Mouse (Mus musculus): ENCODE measurements around the gene Nlrc5. TPM values are rescaled to one million over a fixed set of nuclear protein-coding genes. Genes with fewer than 3 reads are reported as not detected.

Gene Nlrc5
- polyA plus RNA-seq, 1 experiment from 2014 or later = not detected

DNA sequence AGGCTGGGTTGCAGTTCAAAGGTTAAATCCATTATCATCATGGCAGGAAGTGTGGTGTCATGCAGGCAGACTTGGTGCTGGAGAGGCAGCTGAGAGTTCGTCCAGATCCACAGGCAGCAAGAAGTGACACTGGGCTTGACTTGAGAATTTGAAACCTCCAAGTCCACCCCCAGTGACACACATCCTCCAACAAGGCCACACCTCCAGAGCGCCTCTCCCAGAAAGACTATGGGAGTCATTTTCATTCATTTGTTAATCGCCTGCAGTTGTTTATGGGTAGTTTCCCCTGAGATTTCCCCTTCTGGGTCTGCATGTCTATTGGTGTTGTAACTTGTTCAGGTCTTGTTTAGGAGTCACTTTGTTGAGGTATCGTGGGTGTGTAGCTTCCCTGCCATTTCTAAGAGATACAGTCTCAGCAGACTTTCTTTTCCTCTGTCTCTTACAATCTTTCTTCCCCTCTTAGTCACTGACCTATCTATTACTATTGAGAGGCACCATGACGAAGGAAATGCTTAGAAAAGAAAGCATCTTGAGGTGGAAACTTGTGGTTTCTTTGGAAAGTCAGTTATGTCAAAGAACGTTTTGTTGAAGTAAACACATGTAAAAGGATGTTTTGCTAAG, 19.8 kb downstream of the Nlrc5 start:
- no peaks in the 10 kb centered on the region for H3K27me3 ChIP-seq (ENCODE audit: insufficient read depth, poor library complexity, severe bottlenecking)
- no peaks in the 10 kb centered on the region for H3K4me1 ChIP-seq
- no peak overlapping the region for H3K4me3 ChIP-seq
- H3K9me3 ChIP-seq = no peaks in the 10 kb centered on the region
- 78% methylated on average over 6 of the region's 6 CpGs for whole genome bisulfite sequencing
- DNase-seq (ENCODE audit: low spot score) = no peak
- H3K36me3 ChIP-seq = no peaks in the 10 kb centered on the region
- no peak overlapping the region for H3K27ac ChIP-seq

DNA sequence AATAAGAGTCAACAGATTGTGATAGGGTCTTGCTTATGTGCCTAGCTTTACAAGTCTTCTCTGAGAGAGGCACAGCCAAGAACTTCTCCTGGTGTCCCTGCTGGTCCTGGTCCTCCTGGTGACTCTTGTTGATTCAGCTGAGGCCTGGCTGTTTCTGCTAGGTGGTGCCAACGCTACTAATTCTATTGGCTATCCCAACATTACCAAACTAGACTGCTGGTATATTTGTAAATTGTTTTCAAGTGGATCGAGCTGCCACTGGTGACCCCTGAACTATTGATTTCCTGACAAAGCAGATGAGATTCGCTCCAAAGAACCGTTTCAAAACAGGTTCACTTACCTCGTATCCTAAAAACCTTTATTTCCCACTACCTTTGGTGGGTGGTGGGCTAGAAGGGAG, 20.7 kb downstream of the Nlrc5 start:
- DNase-seq (ENCODE audit: low spot score) = no peak
- H3K4me1 ChIP-seq = no peaks in the 10 kb centered on the region
- H3K36me3 ChIP-seq = no peaks in the 10 kb centered on the region
- no peak overlapping the region for H3K27ac ChIP-seq
- WGBS = 84% methylated on average over 5 of the region's 5 CpGs
- no peaks in the 10 kb centered on the region for H3K9me3 ChIP-seq
- H3K4me3 ChIP-seq = no peak overlapping the region
- H3K27me3 ChIP-seq (ENCODE audit: insufficient read depth, poor library complexity, severe bottlenecking) = no peaks in the 10 kb centered on the region

DNA sequence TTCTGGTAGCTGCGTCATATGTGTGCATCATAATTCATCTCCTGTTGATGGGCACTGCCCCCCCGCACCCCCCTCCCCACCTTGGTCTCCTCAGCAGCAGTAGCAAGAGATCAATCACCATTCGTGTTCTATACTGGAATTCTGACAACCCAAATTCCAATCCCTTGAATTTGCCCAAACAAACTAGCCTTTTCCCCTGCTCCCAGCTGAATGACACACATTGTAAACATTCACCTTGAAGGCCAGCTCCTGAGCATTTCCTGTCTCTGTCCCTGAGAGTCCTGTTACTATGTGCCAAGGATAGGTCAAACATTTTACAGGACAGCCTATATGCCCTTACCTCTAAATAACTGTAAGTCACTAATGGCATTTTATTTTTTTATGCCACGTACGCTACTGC, 21.9 kb downstream of the Nlrc5 start:
- H3K27me3 ChIP-seq (ENCODE audit: insufficient read depth, poor library complexity, severe bottlenecking) = no peaks in the 10 kb centered on the region
- H3K27ac ChIP-seq = no peak overlapping the region
- no peaks in the 10 kb centered on the region for H3K4me1 ChIP-seq
- no peak for DNase-seq (ENCODE audit: low spot score)
- WGBS = 81% methylated on average over 5 of the region's 5 CpGs
- no peaks in the 10 kb centered on the region for H3K9me3 ChIP-seq
- H3K4me3 ChIP-seq = no peak overlapping the region
- H3K36me3 ChIP-seq = no peaks in the 10 kb centered on the region

DNA sequence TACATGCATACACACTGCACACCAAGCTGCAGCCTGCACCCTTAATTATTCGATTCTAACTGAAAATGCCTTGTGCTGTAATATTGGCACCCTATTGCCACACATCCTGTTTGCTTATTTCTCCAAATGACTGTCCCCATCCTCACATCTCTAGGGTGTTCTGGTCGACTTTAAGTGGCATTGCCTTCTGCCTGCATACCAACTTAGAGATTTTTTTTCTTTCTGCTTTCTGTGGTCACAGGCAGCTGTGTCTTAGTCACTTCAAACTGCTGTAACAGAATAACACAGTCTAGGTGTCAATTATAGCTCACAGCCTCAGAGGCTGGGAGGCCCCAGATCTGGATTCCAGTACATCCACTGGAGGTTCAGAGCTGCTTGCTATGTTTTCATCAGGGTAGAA, 24.4 kb downstream of the Nlrc5 start:
- H3K4me1 ChIP-seq = no peaks in the 10 kb centered on the region
- no peak overlapping the region for H3K27ac ChIP-seq
- no peak for DNase-seq (ENCODE audit: low spot score)
- H3K36me3 ChIP-seq = no peaks in the 10 kb centered on the region
- H3K9me3 ChIP-seq = no peaks in the 10 kb centered on the region
- H3K27me3 ChIP-seq (ENCODE audit: insufficient read depth, poor library complexity, severe bottlenecking) = no peaks in the 10 kb centered on the region
- WGBS = 61% methylated on average over 2 of the region's 2 CpGs
- no peak overlapping the region for H3K4me3 ChIP-seq

DNA sequence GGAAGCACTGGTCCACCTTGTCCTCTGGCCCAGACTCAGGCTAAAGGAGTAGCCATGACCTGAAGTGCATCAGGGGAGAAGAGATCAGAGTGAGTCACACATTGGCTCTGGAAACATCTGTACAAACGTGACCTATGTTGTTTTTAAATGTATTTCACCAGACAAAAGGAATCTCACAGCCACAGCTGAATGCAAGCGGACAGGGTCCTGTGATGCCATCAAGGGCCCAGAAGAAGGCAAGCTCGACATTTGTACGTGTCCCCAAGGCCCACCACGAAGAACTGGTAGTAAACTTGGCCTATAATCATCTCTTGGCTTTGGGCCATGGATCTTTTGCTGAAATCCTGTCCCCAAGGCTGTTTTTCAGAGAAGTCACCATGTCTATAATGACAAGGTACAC, 35.5 kb downstream of the Nlrc5 start:
- Histone ChIP-seq H3K36me3 (no peaks in the 10 kb centered on the region), H3K4me3 (no peak overlapping the region), H3K9me3 (no peaks in the 10 kb centered on the region), H3K4me1 (no peaks in the 10 kb centered on the region), H3K27ac (no peak overlapping the region), H3K27me3 (ENCODE audit: insufficient read depth, poor library complexity, severe bottlenecking) (no peaks in the 10 kb centered on the region)
- no peak for DNase-seq (ENCODE audit: low spot score)
- 71% methylated on average over 5 of the region's 5 CpGs for WGBS

DNA sequence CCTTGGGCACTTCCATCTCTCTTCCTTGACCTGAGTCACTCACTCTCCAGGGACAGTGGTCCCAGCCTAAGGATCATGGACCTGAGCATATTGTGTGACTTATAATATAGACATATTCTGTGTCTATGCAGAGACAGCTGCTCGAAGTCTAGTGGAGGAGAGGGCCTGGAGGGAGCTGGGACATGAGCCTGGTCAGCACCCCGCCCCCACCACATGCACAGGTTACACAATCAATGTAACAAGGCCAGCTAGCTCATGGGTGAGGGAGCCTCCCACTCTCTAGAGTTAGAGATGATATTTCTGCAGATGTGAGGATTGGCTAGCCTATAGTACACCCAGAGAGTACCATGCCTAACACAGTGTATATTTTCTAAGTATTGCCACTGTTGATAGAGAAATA, 36.6 kb downstream of the Nlrc5 start:
- H3K4me1 ChIP-seq = no peaks in the 10 kb centered on the region
- 0 out of 2 replicates have a peak, but pooled peaks cover 3% of the 10 kb centered on the region for H3K27me3 ChIP-seq (ENCODE audit: insufficient read depth, poor library complexity, severe bottlenecking)
- H3K36me3 ChIP-seq = no peaks in the 10 kb centered on the region
- no peak overlapping the region for H3K4me3 ChIP-seq
- DNase-seq (ENCODE audit: low spot score) = no peak
- H3K27ac ChIP-seq = no peak overlapping the region
- no peaks in the 10 kb centered on the region for H3K9me3 ChIP-seq
- 67% methylated on average over 2 of the region's 2 CpGs for WGBS

DNA sequence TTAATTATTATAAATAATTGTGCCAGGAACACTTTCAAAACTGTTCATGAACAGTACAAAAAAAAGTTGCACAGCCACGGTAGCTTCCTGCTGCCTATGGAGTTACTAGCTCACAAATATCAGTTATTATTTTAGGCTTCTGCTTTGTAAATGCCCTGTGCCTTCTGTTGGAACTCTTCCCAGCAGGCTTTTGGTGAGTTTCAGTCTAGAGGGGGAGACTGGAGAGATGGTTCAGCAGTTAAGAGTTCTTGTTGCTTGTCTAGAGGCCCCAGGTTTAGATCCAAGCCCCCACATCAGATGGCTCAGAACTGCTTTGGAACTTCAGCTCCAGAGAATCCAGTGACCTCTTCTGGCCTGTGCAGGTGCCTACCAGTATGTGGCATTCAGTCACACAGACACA, 37.1 kb downstream of the Nlrc5 start:
- Histone ChIP-seq H3K4me3 (no peak overlapping the region), H3K9me3 (no peaks in the 10 kb centered on the region), H3K36me3 (no peaks in the 10 kb centered on the region), H3K4me1 (no peaks in the 10 kb centered on the region), H3K27ac (no peak overlapping the region), H3K27me3 (ENCODE audit: insufficient read depth, poor library complexity, severe bottlenecking) (0 out of 2 replicates have a peak, but pooled peaks cover 7% of the 10 kb centered on the region)
- 87% methylated on average over 1 of the region's 1 CpGs for WGBS
- DNase-seq (ENCODE audit: low spot score) = no peak

DNA sequence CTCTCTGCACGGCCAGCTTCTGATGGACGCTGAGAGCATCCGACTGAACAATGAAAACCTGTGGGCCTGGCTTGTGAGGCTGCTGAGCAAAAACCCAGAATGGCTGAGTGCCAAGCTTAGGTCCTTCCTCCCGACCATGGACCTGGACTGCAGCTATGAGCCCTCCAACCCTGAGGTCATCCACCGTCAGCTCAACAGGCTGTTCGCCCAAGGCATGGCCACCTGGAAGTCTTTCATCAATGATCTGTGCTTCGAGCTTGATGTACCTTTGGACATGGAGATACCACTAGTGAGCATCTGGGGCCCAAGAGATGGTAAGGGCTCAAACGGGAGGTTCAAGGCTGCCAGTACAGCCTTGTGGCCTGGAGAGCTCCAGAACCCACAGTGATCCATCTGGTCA, 38.6 kb downstream of the Nlrc5 start:
- Histone ChIP-seq H3K4me3 (no peak overlapping the region), H3K9me3 (no peaks in the 10 kb centered on the region), H3K4me1 (no peaks in the 10 kb centered on the region), H3K36me3 (no peaks in the 10 kb centered on the region), H3K27me3 (ENCODE audit: insufficient read depth, poor library complexity, severe bottlenecking) (0 out of 2 replicates have a peak, but pooled peaks cover 15% of the 10 kb centered on the region), H3K27ac (no peak overlapping the region)
- WGBS = 75% methylated on average over 8 of the region's 8 CpGs
- no peak for DNase-seq (ENCODE audit: low spot score)

DNA sequence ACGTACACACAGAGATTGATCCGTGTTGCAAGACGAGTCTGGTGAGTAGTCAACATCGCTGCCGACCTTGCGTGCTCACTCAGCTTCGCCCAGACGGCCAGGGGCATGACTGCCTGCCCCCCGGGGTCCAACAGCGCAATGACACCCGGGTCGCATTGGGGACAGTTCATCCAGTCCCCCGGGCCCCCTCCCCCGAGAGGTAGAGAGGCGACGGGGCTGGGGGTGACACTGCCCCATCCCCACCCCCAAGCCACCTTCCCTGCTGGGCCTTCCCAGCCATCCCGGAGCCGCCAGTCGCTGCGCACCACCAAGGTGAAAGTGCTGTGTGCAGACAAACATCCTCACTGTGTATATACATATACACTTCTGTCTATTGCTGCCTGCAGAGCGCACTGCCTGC, 39.3 kb downstream of the Nlrc5 start:
- H3K4me1 ChIP-seq = no peaks in the 10 kb centered on the region
- no peak overlapping the region for H3K4me3 ChIP-seq
- no peak for DNase-seq (ENCODE audit: low spot score)
- no peak overlapping the region for H3K27ac ChIP-seq
- WGBS = 71% methylated on average over 21 of the region's 21 CpGs
- H3K9me3 ChIP-seq = no peaks in the 10 kb centered on the region
- 0 out of 2 replicates have a peak, but pooled peaks cover 15% of the 10 kb centered on the region for H3K27me3 ChIP-seq (ENCODE audit: insufficient read depth, poor library complexity, severe bottlenecking)
- no peaks in the 10 kb centered on the region for H3K36me3 ChIP-seq

DNA sequence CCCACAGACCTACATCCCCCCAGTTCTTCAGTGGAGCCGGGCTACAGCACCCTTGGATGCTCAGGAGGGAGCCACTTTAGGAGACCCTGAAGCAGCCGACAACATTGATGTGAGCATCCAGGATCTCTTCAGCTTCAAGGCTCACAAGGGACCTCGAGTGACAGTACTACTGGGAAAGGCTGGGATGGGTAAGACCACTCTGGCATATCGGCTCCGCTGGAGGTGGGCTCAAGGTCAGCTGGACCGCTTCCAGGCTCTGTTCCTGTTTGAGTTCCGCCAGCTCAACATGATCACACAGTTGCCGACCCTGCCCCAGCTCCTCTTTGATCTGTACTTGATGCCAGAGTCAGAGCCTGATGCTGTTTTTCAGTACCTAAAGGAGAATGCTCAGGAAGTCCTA, 41.6 kb downstream of the Nlrc5 start:
- 75% methylated on average over 8 of the region's 8 CpGs for WGBS
- Histone ChIP-seq H3K9me3 (no peaks in the 10 kb centered on the region), H3K4me3 (no peak overlapping the region), H3K27me3 (ENCODE audit: insufficient read depth, poor library complexity, severe bottlenecking) (0 out of 2 replicates have a peak, but pooled peaks cover 20% of the 10 kb centered on the region), H3K4me1 (no peaks in the 10 kb centered on the region), H3K27ac (no peak overlapping the region), H3K36me3 (no peaks in the 10 kb centered on the region)
- no peak for DNase-seq (ENCODE audit: low spot score)

DNA sequence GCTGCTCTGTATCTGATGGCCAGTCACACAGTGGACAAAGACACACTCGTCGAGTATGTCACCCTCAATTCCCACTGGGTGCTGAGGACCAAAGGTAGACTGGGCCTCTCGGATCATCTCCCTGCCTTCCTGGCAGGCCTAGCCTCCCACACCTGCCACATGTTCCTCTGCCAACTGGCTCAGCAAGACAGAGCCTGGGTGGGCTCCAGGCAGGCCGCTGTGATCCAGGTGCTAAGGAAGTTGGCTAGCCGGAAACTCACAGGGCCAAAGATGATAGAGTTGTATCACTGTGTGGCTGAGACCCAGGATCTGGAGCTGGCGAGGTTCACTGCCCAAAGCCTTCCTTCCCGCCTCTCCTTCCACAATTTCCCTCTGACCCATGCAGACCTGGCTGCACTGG, 42.7 kb downstream of the Nlrc5 start:
- WGBS = 76% methylated on average over 7 of the region's 7 CpGs
- H3K27ac ChIP-seq = no peak overlapping the region
- no peaks in the 10 kb centered on the region for H3K4me1 ChIP-seq
- H3K27me3 ChIP-seq (ENCODE audit: insufficient read depth, poor library complexity, severe bottlenecking) = 0 out of 2 replicates have a peak, but pooled peaks cover 20% of the 10 kb centered on the region
- DNase-seq (ENCODE audit: low spot score) = no peak
- no peaks in the 10 kb centered on the region for H3K9me3 ChIP-seq
- no peak overlapping the region for H3K4me3 ChIP-seq
- H3K36me3 ChIP-seq = no peaks in the 10 kb centered on the region

DNA sequence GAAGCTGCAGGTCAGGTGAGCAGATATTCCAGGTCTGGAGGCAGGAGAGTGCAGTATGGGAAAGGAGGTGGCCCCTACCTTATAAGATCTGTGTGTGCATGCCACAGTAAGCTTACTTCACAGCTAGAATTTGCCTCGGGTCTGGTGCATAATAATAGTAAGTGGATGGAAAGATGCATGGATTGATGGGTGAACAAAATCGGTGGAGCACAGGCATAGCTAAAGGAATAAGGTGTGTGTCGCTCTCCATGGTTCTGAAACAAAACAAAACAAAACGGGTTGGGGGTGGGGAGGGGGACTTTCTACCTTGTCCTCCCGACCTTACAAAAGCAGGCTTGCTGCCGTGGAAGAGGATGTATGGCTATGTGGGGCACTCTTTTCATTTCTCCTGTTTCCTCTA, 47.9 kb downstream of the Nlrc5 start:
- H3K36me3 ChIP-seq = no peaks in the 10 kb centered on the region
- 6% methylated on average over 6 of the region's 6 CpGs for WGBS

DNA sequence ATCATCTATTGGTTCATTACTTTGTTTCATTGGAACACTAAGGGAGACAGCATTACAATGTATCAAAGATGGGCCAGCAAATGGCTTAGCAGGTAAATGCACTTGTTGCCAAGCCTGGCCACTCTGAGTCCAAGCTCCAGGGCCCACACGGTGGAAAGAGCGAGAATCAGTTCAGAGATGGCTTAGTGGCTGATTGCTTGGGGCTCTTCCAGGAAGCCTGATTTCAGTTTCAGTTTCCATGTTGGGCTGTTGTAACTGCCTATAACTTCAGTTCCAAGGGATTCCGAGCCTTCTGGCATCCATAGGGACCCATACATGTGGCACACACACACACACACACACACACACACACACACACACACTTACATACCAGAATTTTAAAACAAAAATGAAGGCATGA, 51.1 kb downstream of the Nlrc5 start:
- H3K4me1 ChIP-seq = 0 out of 2 replicates have a peak, but pooled peaks cover 4% of the 10 kb centered on the region
- H3K4me3 ChIP-seq = no peak overlapping the region
- no peaks in the 10 kb centered on the region for H3K36me3 ChIP-seq
- no peaks in the 10 kb centered on the region for H3K9me3 ChIP-seq
- no peak overlapping the region for H3K27ac ChIP-seq
- no peak for DNase-seq (ENCODE audit: low spot score)
- 69% methylated on average over 3 of the region's 3 CpGs for WGBS
- peaks cover 17% of the 10 kb centered on the region; the same call in 1 of the 2 replicates for H3K27me3 ChIP-seq (ENCODE audit: insufficient read depth, poor library complexity, severe bottlenecking)

More for the DNA sequence above, 47.9 kb downstream of the Nlrc5 start:
- H3K4me3 ChIP-seq = no peak overlapping the region
- no peak for DNase-seq (ENCODE audit: low spot score)
- 0 out of 2 replicates have a peak, but pooled peaks cover 6% of the 10 kb centered on the region for H3K27me3 ChIP-seq (ENCODE audit: insufficient read depth, poor library complexity, severe bottlenecking)
- H3K4me1 ChIP-seq = no peaks in the 10 kb centered on the region
- no peaks in the 10 kb centered on the region for H3K9me3 ChIP-seq
- H3K27ac ChIP-seq = no peak overlapping the region

DNA sequence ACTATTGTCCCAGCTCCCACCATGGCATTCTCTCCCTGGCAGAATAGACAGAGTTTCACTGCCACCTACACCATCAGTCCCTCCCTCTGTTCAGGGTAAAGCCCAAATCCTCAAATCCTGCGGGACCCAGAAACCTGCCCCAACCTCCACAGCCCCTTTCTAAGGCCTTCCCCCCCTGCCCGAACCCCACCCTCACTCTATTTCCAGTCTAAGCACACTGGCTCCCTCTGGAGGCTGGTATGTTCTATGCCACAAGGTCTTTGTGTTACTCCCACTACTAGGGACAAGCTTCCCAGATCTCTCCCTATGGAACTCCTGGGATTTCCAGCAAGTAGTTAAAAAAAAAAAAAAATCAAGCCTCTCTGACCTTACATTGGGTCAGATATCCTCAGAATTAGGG, 51.7 kb downstream of the Nlrc5 start:
- Histone ChIP-seq H3K4me3 (no peak overlapping the region), H3K36me3 (no peaks in the 10 kb centered on the region), H3K9me3 (no peaks in the 10 kb centered on the region), H3K27me3 (ENCODE audit: insufficient read depth, poor library complexity, severe bottlenecking) (peaks cover 23% of the 10 kb centered on the region), H3K27ac (no peak overlapping the region), H3K4me1 (0 out of 2 replicates have a peak, but pooled peaks cover 4% of the 10 kb centered on the region)
- WGBS = 30% methylated on average over 2 of the region's 2 CpGs
- DNase-seq (ENCODE audit: low spot score) = no peak
